Mouse (Mus musculus): Measurements from ENCODE around the gene Gm19965.

The Gm19965 gene

GRCm38 (mm10) chr1:116802683-116803082, at the start of gene Gm19965:
Gene Gm19965, plus strand, starts transcription at chr1:116802983.
- DNase-seq (ENCODE audit: low spot score in 2 of 2) = no peak

GRCm38 (mm10) chr1:116782471-116782989, 20.3 kb upstream of the Gm19965 start:
- DNase-seq (ENCODE audit: low spot score in 2 of 2) = no peak

Data from frontal cortex, postnatal 14 days (tissue).